Mouse (Mus musculus): ENCODE measurements at regions not wholly inside any gene's neighbourhood (a gene's known extent, or its start where the extent isn't known, plus 50 kb on each side); places are given as distances from the start of the nearest gene placed in this dataset.

GRCm38 (mm10) chr14:46129762-46130161 is 249.5 kb upstream of the Gm15217 start:
- H3K4me3 ChIP-seq (ENCODE audit: control insufficient read depth in 1 of 2, insufficient read depth in 1 of 2, low read depth in 2 of 2, low read length in 2 of 2), result no peak overlapping the region
- peak; percentile 2 for DNase-seq (ENCODE audit: low read depth, low spot score)
- TF ChIP-seq MAX (IDR thresholded peaks at IDR 0.05; ENCODE audit: low read length) (no peak), CTCF (IDR thresholded peaks at IDR 0.05 in 2 of 3, conservative IDR thresholded peaks at IDR 0.05 in 1 of 3; ENCODE audit: control insufficient read depth in 1 of 3, insufficient read depth in 1 of 3, low read depth in 2 of 3, low read length in 3 of 3, poor library complexity in 1 of 3, severe bottlenecking in 1 of 3) (no peak), MYB (IDR thresholded peaks at IDR 0.05; ENCODE audit: low read depth, low read length) (no peak), MYC (IDR thresholded peaks at IDR 0.05; ENCODE audit: low read depth, low read length) (no peak), EP300 (IDR thresholded peaks at IDR 0.05; ENCODE audit: low read depth in 1 of 2, low read length in 2 of 2) (no peak), MEF2A (IDR thresholded peaks at IDR 0.05; ENCODE audit: extremely low read depth, insufficient replicate concordance, low read depth, low read length, poor library complexity, severe bottlenecking) (no peak), ZC3H11A (IDR thresholded peaks at IDR 0.05; ENCODE audit: low read depth, low read length) (no peak), USF2 (IDR thresholded peaks at IDR 0.05; ENCODE audit: borderline replicate concordance in 1 of 2, insufficient read depth in 1 of 2, low read depth in 1 of 2, low read length in 2 of 2) (no peak), ETS1 (IDR thresholded peaks at IDR 0.05; ENCODE audit: low read depth, low read length) (no peak), MXI1 (IDR thresholded peaks at IDR 0.05; ENCODE audit: low read depth, low read length) (no peak), POLR2A (IDR thresholded peaks at IDR 0.05; ENCODE audit: control insufficient read depth in 1 of 2, insufficient read depth in 1 of 2, low read depth in 1 of 2, low read length in 2 of 2, poor library complexity in 1 of 2) (no peak), SMC3 (IDR thresholded peaks at IDR 0.05; ENCODE audit: low read depth, low read length) (no peak), TCF12 (IDR thresholded peaks at IDR 0.05; ENCODE audit: low read depth, low read length) (no peak), MAFK (IDR thresholded peaks at IDR 0.05; ENCODE audit: borderline replicate concordance, low read depth, low read length) (no peak), BHLHE40 (IDR thresholded peaks at IDR 0.05; ENCODE audit: borderline replicate concordance, low read depth, low read length) (no peak), ZKSCAN1 (IDR thresholded peaks at IDR 0.05; ENCODE audit: low read depth, low read length) (no peak)
- H3K36me3 ChIP-seq (ENCODE audit: control insufficient read depth in 1 of 2, insufficient read depth in 2 of 2, low read length in 2 of 2), result no peaks in the 10 kb centered on the region
- H3K9ac ChIP-seq (ENCODE audit: control insufficient read depth, low read depth, low read length, poor library complexity, severe bottlenecking), result no peak overlapping the region
- no peaks in the 10 kb centered on the region for H3K9me3 ChIP-seq (replicated peaks; ENCODE audit: insufficient read depth, low read length)
- no peaks in the 10 kb centered on the region for H3K4me1 ChIP-seq (ENCODE audit: control insufficient read depth in 1 of 2, insufficient read depth in 2 of 2, low read length in 2 of 2)
- no peaks in the 10 kb centered on the region for H3K27me3 ChIP-seq (ENCODE audit: control insufficient read depth in 1 of 2, insufficient read depth in 2 of 2, low read length in 2 of 2)
- no peaks in the 10 kb centered on the region for H3K79me2 ChIP-seq (ENCODE audit: control insufficient read depth, insufficient read depth, low read length, poor library complexity)
- H3K27ac ChIP-seq (ENCODE audit: control insufficient read depth, low read depth, low read length), result no peak overlapping the region

DNA sequence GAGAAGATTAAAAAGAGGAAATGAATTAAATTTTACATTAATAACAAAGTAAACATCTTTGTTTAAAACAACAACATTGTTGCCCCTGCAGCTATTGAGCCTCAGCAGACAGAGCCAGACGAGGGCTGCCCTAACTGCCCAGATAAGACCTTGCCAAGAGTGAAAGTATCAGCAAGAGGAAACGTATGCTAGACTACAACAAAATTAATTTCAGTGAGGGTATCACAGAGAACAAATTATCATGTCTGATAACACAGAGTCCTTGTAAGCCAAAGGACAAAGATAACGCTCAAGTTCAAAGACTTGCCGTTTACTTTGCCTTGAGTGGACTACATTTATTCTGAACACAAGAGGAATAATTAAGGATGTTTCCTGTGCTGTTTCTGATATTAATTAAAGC is 235.0 kb upstream of the Gm15217 start:
- H3K79me2 ChIP-seq (ENCODE audit: control insufficient read depth, insufficient read depth, low read length, poor library complexity), result no peaks in the 10 kb centered on the region
- no peaks in the 10 kb centered on the region for H3K27me3 ChIP-seq (ENCODE audit: control insufficient read depth in 1 of 2, insufficient read depth in 2 of 2, low read length in 2 of 2)
- H3K9ac ChIP-seq (ENCODE audit: control insufficient read depth, low read depth, low read length, poor library complexity, severe bottlenecking), result no peak overlapping the region
- H3K4me1 ChIP-seq (ENCODE audit: control insufficient read depth in 1 of 2, insufficient read depth in 2 of 2, low read length in 2 of 2), result no peaks in the 10 kb centered on the region
- TF ChIP-seq MXI1 (IDR thresholded peaks at IDR 0.05; ENCODE audit: low read depth, low read length), result no peak
- TF ChIP-seq CHD2 (IDR thresholded peaks at IDR 0.05; ENCODE audit: low read length), result no peak
- no peak for TF ChIP-seq POLR2AphosphoS5 (IDR thresholded peaks at IDR 0.05; ENCODE audit: borderline replicate concordance, low read depth, low read length)
- TF ChIP-seq EP300 (IDR thresholded peaks at IDR 0.05; ENCODE audit: low read depth in 1 of 2, low read length in 2 of 2), result no peak
- no peak for TF ChIP-seq JUND (IDR thresholded peaks at IDR 0.05; ENCODE audit: low read depth, low read length)
- no peak for TF ChIP-seq POLR2A (IDR thresholded peaks at IDR 0.05; ENCODE audit: control insufficient read depth in 1 of 2, insufficient read depth in 1 of 2, low read depth in 1 of 2, low read length in 2 of 2, poor library complexity in 1 of 2)
- TF ChIP-seq ELF1 (IDR thresholded peaks at IDR 0.05; ENCODE audit: low read depth, low read length), result no peak
- no peaks in the 10 kb centered on the region for H3K9me3 ChIP-seq (replicated peaks; ENCODE audit: insufficient read depth, low read length)
- no peak overlapping the region for H3K27ac ChIP-seq (ENCODE audit: control insufficient read depth, low read depth, low read length)
- no peak overlapping the region for H3K4me3 ChIP-seq (ENCODE audit: control insufficient read depth in 1 of 2, insufficient read depth in 1 of 2, low read depth in 2 of 2, low read length in 2 of 2)
- DNase-seq (ENCODE audit: low read depth, low spot score), result no peak
- no peaks in the 10 kb centered on the region for H3K36me3 ChIP-seq (ENCODE audit: control insufficient read depth in 1 of 2, insufficient read depth in 2 of 2, low read length in 2 of 2)

All from MEL (cell line).